Mouse (Mus musculus): ENCODE data around the gene Pank4.

The Pank4 gene

DNA sequence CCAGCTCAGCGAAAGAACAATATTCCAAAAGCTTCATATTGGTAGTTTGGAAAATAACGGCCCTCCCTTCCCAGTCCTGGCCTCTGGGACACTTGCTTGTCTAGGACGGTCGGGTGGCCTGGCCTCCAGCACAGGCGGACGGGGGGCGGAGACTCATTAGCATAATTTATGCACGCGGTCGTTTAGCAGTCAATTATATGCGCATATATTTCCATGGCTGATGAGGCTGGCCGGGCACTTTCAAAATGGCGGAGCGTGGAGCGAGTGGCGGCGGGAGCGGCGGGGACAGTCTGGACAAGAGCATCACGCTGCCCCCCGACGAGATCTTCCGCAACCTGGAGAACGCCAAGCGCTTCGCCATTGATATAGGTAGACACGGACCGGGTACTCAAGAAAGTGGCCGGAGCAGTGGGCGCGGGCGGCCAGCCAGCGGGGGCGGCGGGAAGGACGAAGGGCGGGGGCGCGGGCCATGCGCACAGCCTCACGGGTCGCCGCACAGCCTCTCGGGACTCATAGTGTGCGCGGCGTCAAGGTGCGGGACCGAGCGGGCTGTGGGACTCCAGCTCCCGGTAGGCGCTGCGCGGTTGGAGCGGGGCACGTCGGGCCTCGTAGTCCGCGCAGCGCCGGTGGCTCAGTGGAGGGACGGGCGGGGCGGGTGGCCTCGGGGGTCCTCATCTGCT, at the start of gene Pank4:
Pank4 (plus strand) TSS at position 223 of the 680 bp plus-strand sequence.
- DNase-seq: peak; percentile 78 to 82

DNA sequence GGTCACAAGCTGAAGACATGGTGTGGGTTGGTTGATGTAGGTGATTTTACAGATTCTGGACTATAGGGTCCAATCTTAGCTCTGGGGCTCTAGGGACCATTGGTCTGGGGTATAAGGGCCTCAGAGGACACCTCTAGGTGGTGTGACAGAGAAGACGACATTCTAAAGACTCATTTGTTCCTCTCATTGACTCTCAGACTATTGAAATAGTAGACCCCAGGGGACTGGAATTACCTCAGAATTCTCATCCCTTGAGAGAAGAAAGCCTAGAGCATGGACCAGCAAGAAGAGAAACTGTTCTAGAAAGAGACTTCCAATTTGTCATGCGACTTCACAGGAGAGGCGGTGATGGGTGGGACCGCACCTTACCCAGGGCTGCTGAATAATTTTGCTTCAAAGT, 49.7 kb upstream of the Pank4 start:
- no peak for DNase-seq

DNA sequence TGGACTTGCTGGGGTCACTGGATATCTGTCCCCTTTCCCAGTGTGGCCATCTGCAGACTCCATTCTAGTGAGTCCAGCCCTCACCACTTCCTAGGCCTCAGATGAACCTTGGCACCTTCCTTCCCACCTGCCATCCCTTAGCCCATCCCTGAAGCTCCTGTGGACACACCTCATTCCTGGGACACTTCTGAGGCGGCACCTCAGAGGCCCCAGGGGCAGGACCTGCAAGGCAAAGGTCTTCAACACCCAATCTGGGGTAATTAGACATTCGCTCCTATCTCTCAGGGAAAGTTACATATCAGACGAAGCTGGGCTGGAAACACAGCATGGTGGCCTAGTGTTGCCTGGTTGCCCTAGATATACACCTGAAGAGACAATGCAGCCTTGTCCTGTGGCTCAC, 49.2 kb upstream of the Pank4 start:
- no peak for DNase-seq

DNA sequence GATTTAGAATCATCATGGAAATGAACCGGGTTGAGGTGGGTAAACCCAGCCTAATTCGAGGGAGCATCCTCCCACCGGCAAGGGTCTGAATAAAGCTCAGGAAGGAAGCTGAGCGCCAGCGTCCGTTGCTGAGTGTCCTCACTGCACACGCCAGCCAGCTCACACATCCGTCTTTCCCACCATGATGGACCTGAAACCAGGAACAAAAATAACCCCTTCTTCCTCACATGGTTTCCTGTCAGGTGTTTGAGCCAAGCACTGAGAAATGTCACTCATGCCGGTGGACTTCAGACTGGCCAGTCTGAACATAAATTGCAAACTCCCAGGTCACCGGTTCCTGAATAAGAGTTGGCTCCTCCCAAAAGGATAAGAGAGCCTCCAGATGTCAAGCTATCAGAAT, 48.6 kb upstream of the Pank4 start:
- DNase-seq: no peak

DNA sequence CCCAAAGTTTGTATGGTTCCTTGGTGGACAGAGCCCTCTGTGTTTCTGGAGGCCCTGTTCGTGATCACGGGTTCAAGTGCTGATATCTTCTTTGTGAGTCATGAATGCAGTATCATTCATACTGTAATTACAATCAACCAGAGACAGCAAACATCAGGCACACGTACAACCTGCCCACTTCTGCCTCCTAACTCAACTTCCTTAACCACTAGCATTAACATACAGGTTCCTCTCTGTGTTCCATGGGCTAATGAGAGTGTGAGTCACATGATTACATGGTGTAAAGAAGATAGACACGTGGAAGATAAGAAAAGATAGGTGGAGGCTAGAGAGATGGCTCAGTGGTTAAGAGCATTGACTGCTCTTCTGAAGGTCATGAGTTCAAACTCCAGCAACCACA, 47.3 kb upstream of the Pank4 start:
- DNase-seq: no peak

DNA sequence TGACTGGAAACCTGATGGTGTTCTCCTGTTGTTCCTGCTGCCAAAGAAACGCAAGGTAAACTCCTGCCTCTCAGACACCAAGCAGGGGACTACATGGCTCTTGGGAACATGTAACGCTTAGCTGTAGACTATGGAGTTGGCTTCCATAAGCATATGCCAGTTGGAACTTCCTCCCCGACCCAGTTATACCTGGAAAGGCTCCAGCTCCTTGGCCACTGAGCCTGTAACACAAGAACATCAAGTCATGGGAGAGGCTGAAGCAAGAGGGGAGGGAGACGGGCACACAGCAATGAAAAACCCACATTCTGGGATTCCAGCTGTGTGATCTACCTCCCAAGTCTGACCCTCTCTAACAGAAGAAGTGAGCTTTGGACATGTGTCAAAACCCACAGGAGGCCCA, 41.6 kb upstream of the Pank4 start:
- no peak for DNase-seq

DNA sequence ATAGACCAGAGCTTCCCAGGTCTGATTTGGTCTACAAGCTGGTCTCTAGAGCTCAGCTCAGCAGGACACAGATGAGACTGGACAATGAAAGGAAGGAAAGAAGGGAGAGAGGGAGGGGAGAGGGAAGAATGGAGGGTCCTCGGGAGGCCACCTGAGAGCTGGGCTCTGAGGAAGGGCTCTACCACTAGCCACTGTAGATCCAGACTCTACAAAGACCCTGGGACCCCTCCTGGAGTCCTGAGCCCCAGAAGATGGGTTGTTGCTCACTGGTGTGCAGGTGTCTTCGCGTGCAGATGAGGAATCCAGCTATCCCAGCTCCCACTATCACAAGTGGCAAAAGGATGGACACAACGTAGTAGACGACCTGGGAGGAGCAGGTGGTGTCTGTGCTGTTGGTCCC, 41.0 kb upstream of the Pank4 start:
- no peak for DNase-seq

DNA sequence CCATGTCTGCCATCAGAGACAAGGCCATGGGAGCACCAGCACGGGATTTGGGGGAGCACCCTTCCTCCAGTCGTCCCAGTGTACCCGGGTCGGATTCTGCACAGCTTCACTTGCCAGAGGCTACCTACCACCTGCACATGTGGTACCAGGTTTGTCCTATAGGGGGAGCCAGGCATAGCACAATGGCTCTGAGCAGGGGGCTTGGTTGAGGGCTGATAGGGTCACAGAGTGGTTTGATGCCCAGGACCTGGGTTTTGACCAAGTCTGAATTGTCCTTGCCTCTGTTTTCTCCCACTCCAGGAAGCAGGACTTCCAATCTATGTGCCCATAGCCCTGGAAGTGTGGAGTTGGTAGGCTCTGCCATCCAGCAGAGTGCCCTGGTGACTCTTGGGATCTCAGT, 38.5 kb upstream of the Pank4 start:
- no peak for DNase-seq

DNA sequence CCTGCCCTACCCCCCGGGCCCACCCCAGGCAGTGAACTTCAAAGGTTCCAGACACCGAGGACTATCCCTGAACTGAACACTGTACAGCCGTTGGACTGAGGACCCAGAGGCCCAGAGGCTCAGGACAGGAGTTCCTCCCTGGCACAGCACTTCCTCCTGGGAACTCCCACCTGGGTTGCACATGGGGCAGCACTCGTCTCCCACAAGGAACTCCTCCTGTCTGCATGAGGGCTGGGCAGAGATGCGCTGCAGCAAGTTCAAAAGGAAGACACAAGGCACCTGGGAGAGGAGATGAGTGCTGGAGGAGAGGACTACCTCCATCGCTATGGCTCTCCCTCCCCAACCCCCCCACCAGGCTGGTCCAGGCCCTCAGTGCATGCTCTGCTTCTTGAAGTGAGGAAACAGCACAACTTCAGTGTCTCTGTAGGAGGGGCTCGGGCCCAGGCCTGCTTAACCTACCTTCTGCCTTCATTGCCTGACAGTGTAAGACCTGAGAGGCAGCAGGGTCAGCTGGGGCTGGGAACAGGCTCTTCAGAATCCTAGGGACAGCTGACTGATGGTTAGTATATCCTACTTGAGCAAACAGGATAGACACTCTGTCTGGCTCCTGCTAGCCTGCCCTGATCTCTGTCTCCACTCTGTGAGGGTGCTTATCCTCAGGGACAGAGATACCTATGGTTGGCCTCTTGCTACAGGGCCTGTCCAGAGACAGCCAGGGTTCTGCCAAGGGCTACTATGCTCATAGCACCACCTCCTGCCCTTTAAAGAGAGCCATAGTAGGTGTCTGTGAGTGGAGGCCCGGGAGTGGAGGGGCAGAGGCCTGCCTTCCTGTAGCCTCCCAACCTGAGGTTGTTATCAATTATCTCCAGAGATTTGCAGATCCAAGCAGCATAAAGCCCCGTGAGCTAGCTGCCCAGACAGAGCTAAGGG, 36.7 kb upstream of the Pank4 start:
- peak in 1 of 2 experiments; percentile 56 for DNase-seq

DNA sequence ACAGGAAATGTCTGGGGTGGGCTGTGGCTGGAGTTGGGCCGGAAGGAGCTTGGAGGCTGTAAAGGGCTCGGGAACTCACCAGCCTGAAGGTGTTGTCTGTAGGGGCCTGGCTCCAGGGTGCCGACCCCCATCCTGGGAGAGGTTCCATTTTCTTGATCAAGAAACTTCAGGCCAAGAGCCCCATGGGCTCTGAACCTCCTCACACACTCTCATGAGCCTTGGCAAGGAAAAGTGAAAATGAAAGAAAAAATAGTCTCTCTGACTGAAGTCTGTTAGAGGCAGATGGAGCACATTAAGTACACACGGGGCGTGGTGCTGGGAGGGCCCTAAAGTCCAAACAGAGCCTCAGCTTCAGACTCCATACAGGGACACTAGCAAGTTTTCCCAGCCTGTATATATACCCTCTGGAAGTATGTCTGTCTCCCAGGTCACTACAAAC, 36.0 kb upstream of the Pank4 start:
- peak in 1 of 2 experiments; percentile 48 for DNase-seq

DNA sequence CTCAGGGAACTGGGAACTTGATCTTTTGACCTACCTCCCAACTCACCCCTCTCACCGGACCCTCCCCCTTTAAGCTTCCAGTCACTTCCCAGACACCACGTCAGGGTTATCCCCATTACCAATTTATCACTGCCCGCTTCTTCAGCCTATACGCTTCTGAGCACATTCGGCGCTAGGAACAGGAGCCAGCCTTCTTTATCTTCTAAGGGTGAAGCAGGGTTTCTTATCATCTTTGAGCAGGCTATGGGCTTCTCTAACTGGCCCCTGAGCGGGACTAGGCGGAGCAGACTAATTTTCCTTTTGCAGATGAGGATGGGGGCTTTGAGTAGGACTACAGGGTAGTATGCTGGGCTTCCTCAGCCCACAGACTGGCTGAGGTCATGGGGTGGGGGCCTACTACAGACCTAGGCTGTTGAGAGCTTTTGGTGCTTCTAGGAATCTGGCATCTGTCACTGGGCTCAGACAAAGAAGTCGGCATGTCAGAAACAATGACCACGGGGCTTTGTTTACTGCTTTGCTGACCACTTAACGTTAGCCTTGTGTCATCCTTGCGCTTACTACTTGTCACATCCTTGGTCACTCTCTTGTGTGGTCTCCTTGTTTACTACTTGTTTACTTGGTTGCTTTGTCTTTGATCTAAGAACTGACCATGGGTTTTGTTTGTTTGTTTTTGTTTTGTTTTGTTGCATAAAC, 35.4 kb upstream of the Pank4 start, which contains the start of gene Tnfrsf14:
Tnfrsf14 (minus strand) TSS at position 169 of the 693 bp plus-strand sequence.
- no peak for DNase-seq

DNA sequence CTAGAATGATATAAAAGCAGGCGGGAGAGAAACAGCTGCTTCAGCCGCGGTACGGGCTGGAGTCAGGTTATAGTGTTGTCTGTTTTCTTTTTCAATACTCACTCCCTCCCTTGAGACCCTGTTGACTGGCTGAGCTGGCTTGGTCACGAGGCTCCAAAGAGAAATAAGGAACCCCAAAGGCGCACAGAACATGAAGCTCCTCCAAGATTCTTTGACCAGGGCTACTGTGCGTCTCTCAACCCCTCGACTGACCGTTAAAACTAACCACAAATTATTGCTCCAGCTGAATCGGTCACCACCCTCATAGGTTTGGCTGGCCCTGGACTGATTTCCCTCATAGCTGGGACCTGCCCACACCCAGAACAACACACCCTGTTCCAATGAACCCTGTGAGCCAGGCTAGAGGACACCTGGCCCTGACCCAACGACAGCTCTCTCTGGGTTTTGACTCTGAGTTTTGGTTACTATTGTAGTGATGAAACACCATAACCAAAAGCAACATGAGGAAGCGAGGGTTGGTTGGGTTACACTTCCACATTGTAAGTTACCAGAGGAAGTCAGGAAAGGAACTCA, 34.7 kb upstream of the Pank4 start:
- DNase-seq: no peak

DNA sequence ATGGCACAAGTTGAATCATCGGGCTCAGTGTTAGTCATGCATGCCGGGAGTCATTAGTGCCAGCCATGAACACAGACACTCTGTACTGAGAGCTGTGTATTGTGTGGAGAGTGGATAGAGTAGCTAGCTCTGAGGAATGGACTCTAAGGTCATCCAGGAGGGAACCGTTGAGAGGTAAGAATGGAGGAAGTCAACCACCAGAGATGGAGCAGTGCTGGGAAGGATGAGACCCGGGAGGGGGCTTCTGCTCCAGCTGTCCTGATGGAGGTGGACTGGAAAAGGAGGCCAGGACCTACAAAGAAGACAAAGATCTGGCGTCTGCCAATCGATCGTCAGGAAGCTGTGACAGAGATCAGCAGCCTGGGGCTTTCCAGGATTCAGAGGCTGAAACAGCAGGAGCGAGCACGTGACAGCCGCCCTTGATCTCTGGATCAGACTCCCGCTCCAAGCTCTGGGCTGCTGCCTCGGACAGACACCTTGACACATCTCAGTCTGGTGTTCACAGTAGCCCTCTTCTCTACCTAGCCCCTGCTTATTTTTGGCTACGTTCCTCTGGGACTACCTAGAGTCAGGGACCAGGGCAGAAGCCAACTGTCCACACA, 30.5 kb upstream of the Pank4 start:
- no peak for DNase-seq

DNA sequence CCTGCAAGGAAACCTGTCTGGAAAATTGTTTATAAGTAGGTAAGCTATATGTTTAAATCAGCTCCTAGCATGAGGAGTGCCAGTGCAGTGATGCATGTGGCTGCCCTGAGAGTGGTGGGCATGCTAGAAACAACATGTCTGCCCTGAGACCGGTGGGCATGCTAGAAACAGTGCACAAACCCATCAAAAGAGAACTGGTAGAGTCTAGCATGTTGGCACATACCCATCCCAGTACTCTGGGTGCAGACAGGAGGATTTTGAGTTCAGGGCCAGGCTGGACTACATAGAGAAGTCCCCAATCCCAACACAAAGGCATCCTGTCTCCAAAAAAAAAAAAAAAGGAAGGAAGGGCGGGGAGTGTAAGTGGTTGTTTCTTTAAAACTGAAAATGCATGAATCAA, 29.1 kb upstream of the Pank4 start:
- no peak for DNase-seq

DNA sequence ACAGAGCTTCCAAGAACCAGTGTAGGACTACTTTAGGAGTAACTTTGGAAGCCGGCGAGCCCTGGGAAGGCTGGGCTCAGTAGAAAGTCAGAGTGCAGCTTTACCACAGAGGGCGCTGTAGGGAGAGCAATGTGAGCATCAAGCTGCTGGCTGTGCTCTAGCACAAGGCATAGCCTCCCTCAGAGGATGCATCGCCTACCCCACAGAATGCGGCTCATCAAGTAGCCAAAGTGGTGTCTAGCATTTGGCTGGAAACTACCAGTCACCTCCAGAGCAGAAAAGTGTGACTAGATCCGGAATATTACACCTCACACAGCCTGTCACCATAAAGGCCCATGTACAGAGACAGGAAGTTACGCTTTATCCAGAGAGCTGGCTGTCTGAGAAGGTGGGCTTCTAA, 28.1 kb upstream of the Pank4 start:
- peak; percentile 34 to 60 for DNase-seq

DNA sequence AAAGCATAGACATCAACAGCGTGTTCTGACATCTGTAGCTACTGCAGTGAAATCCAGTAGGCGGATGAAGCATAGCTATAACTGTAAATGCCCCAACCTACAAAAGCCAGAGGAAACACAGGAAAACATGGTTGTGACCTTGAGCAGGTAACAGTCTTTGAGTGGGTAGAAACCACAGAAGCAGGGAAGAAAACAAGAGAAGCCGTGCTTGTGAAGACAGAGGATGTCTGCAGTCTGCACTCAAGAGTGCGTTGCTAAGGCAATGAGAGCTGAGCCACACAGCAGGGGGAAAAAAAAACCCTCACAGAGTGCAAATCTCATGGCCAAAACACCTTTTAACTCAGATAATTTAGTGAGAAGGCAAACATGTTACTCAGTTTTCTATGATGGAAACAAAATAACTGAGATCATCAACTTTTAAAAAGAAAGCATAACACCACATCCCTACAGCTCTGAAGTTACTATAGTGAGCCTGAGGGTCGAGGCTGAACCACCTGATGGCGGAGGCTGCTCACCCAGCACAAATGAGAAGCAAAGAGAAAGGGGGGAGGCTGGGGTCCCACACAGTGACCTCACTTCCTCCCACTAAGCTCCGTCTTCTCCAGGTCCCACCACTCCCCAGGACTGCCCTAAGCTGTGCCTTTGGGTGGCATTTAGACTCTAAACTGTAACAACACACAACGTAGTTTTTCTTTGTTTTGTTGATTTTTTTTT, 27.2 kb upstream of the Pank4 start:
- DNase-seq: peak; percentile 52 to 71

DNA sequence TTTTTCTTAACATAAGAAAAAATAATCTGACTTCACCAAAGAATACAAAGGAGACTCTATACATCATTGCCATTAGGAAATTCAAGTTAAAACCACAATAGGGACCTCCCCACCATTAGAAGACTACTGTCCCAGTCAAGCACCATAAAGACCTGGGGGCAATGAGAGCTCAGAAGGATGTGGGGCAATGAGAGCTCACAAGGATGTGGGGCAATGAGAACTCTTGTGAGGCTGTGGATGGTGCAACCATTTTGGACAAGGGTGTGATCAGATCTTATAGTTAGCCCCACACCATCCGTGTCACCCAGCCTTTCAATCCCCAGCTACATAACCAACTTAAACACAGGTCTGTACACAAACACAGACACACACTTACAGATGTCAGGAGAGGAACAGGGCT, 26.2 kb upstream of the Pank4 start:
- no peak for DNase-seq

DNA sequence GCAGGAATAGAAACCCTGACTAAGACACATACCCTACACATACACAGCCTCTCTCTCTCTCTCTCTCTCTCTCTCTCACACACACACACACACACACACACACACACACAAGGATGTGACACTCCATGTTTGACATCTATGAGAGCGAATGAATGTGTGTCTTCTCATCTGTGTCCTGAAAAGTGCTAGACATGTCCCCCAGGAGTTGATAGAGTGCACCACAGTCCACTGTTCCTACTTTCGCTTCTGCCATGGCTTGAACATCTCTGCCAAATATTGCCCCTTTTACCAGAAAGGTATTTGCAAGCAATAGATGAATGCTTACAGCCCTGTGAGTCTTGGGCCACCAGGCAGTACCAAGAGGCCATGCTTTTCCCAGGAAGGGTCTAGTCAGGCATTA, 23.8 kb upstream of the Pank4 start:
- no peak for DNase-seq

DNA sequence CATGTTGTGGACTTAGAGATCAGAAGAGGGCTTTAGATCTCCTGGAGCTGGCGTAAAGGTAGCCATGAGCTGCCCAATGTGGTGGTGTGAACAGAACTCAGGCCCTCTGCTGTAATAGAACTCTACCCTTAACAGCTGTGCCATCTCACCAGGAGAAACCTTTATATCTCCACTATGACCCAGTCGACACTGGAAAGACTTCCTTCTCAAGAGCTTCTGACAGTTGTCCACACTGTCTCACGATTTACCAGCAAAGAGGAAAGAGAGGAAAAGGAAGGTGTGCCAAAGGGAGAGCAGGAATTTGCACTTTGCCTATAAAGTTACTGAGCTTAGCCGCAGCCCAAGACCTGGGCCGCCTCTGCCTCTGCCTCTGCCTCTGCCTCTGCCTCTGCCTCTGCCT, 22.1 kb upstream of the Pank4 start:
- DNase-seq: no peak

DNA sequence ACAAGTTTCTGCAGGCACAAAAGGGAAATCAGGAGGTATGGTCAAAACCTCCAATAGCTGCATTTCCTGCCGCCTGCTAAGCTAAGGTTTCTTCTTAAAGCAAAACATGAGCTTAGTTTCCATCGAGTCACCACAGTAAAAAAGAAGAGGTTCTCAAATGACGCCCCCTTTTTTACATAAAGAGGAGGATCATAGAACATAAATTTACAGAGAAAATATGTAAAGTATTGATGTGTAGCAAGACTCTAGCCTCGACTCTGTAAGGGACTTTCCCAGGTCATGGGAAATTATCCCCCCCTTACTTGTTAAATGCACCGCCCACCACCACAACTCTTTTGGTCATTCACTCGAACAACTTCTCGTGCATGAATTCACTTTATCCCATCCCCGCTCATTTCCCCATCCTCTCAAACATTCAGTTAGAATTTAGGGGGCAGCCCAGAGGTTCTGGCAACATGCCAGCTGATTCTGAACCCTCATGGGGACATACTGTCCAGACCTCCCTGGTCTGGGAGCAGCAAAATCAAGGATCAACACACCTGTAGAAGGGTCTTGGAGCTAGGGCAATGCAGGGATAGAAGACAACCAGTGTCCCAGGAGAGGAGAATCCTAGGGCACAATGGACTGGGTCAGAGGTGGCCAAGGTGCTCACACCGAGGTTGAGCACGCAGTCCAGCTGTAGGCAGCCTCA, 21.1 kb upstream of the Pank4 start:
- DNase-seq: peak in 1 of 2 experiments; percentile 0

DNA sequence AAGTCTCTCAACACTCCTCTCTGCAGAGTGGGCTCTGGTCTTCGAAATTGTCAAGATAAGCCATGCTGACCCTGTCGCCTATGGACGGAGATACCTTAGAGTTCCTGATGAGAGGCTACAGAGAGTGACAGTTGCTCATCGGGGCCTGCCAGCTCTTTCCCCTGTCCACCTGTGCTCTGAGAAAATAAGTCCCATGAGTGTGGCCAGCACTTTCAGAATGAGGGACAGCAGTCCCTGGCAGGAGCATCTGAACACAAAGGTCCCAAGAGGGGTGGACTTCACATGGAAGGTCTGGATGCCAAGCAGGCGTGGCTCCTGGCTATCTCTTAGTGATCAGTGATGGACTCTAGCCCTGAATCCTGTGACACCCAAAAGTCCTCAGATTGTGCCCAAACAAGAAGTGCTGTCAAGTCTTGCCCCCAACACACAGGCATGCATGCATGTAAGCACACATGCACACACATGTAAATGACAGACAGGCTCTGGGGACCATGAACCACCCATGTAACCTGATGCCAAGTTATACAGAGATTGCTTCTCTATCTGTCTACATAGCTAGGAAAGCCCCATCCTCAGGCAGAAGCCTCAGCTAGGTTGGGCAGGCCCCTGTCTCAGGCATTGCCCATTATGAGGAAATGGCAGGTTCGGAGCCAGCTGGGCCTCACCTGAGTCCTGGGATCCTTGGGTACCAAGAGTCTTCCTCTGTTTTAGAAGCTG, 20.4 kb upstream of the Pank4 start:
- no peak for DNase-seq
